Mouse (Mus musculus): Measurements from ENCODE around the gene Mpv17l2. TPM values are rescaled to one million over a fixed set of nuclear protein-coding genes. Genes with fewer than 3 reads are reported as not detected.
A peak's percentile ranks its signal among the peaks of the same experiment; 100 is the strongest.

Mpv17l2 gene
- polyA plus RNA-seq, 1 experiment, result 73.0 TPM

DNA sequence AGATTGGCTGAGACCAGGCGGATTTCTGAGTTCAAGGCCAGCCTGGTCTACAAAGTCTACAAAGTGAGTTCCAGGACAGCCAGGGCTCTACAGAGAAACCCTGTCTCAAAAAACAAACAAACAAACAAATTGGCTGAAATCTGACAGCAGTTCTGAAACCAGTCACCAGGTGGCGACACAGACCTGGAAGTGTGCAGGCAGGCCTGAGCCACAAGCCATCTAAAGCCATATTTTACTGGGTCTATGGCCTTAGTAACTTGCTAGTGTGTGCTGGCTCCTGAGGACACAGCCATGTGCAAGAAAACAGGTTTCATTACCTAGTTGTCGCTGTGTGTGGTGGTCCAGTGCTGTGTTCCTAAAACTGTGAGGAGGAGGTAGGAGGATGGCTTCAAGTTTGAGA, 40.0 kb downstream of the Mpv17l2 start:
- Histone ChIP-seq H3K79me2 (ENCODE audit: control insufficient read depth, insufficient read depth) (no peaks in the 10 kb centered on the region), H3ac (ENCODE audit: control insufficient read depth, insufficient read length) (no peak overlapping the region), H3K27me3 (ENCODE audit: control insufficient read depth, insufficient read depth, insufficient read length) (no peaks in the 10 kb centered on the region), H3K4me2 (ENCODE audit: low read depth) (no peak overlapping the region), H3K4me3 (no peak overlapping the region), H3K36me3 (ENCODE audit: control insufficient read depth, insufficient read depth) (no peaks in the 10 kb centered on the region)
- TF ChIP-seq POLR2AphosphoS2 (IDR thresholded peaks at IDR 0.05; ENCODE audit: insufficient read length, low read depth), result no peak
- TF ChIP-seq MAX (IDR thresholded peaks at IDR 0.05; ENCODE audit: low read depth), result no peak
- no peak for TF ChIP-seq CEBPB (IDR thresholded peaks at IDR 0.05; ENCODE audit: insufficient read depth, poor library complexity, severe bottlenecking)
- TF ChIP-seq POLR2A (IDR thresholded peaks at IDR 0.05; ENCODE audit: insufficient read length, low read depth), result no peak
- no peak for TF ChIP-seq E2F4 (IDR thresholded peaks at IDR 0.05; ENCODE audit: insufficient read depth)
- TF ChIP-seq TCF12 (IDR thresholded peaks at IDR 0.05; ENCODE audit: insufficient read depth, poor library complexity, severe bottlenecking), result no peak
- no peak for TF ChIP-seq MYOD1 (IDR thresholded peaks at IDR 0.05; ENCODE audit: control insufficient read depth in 1 of 3, insufficient read length in 2 of 3, low read depth in 2 of 3)
- TF ChIP-seq REST (IDR thresholded peaks at IDR 0.05; ENCODE audit: insufficient read depth, insufficient read length), result no peak
- TF ChIP-seq USF1 (IDR thresholded peaks at IDR 0.05; ENCODE audit: low read depth), result no peak
- TF ChIP-seq MYOG (IDR thresholded peaks at IDR 0.05; ENCODE audit: control insufficient read depth in 1 of 3, insufficient read depth in 1 of 3, insufficient read length in 2 of 3, low read depth in 2 of 3), result no peak
- TF ChIP-seq TCF3 (IDR thresholded peaks at IDR 0.05; ENCODE audit: insufficient read length, low read depth), result no peak
- no peak for TF ChIP-seq SRF (IDR thresholded peaks at IDR 0.05; ENCODE audit: control insufficient read depth, insufficient read length, low read depth)

DNA sequence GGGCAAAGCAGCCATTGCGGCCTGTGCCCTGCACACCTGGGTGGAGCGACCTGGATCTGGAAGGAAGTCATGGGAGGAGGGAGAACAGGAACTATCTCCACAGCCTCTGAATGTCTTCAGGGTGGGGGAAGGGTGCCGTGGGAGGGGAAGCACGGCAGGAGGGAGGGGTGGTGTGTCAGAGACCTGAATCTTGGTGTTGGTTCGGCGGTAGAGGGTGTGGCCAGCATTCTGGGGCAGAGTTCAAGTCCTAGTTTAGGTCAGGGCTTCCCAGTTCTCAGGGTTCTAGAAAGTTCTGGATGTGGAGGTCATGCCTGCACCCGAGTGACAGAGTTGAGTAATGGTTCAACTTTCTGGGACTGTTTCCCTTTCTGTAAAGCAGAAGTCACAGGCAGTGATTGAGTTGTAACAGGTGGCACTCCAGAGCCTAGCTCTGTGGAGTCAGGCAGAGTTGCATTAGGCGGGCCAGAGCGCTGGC, 40.9 kb downstream of the Mpv17l2 start:
- H3K27me3 ChIP-seq (ENCODE audit: control insufficient read depth, insufficient read depth, insufficient read length), result no peaks in the 10 kb centered on the region
- TF ChIP-seq MYOD1 (IDR thresholded peaks at IDR 0.05; ENCODE audit: control insufficient read depth in 1 of 3, insufficient read length in 2 of 3, low read depth in 2 of 3) (peak; percentile 53 to 88 (median 77)), E2F4 (IDR thresholded peaks at IDR 0.05; ENCODE audit: insufficient read depth) (no peak)
- no peaks in the 10 kb centered on the region for H3K36me3 ChIP-seq (ENCODE audit: control insufficient read depth, insufficient read depth)
- H3K79me2 ChIP-seq (ENCODE audit: control insufficient read depth, insufficient read depth), result no peaks in the 10 kb centered on the region
- H3K4me3 ChIP-seq, result no peak overlapping the region
- H3ac ChIP-seq (ENCODE audit: control insufficient read depth, insufficient read length), result no peak overlapping the region
- H3K4me2 ChIP-seq (ENCODE audit: low read depth), result no peak overlapping the region

DNA sequence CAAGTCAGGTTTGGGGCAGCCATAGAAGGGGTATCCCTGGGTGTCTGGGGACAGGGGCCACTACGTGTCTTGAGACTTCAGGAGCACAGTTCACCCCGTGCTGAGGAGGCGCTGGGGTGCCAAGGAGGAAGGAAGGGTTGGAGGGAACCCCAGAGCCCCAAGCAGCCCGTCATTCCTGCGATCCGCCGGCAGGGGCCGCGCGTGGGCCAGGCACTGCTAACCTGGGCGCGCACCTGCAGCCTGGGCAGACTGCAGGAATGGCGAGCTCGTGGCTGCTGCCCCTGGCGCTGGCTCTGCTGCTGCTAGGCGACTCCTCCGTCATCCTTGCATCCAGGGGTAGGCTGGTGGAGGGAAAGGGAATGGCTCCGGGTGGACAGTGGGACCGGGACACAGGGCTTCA, 42.4 kb downstream of the Mpv17l2 start, which contains the start of gene Gm3336:
Gene Gm3336, plus strand, starts transcription at position 247 of the 400 bp plus-strand sequence.
- Histone ChIP-seq H3K79me2 (ENCODE audit: control insufficient read depth, insufficient read depth) (no peaks in the 10 kb centered on the region), H3K4me2 (ENCODE audit: low read depth) (no peak within 1 kb of the TSS), H3ac (ENCODE audit: control insufficient read depth, insufficient read length) (no peak within 1 kb of the TSS), H3K27me3 (ENCODE audit: control insufficient read depth, insufficient read depth, insufficient read length) (no peaks in the 10 kb centered on the region), H3K36me3 (ENCODE audit: control insufficient read depth, insufficient read depth) (no peaks in the 10 kb centered on the region), H3K4me3 (no peak within 1 kb of the TSS)
- TF ChIP-seq TCF3 (IDR thresholded peaks at IDR 0.05; ENCODE audit: insufficient read length, low read depth), result no peak
- TF ChIP-seq E2F4 (IDR thresholded peaks at IDR 0.05; ENCODE audit: insufficient read depth), result no peak
- TF ChIP-seq POLR2A (IDR thresholded peaks at IDR 0.05; ENCODE audit: insufficient read length, low read depth), result no peak
- no peak for TF ChIP-seq MYOG (IDR thresholded peaks at IDR 0.05; ENCODE audit: control insufficient read depth in 1 of 3, insufficient read depth in 1 of 3, insufficient read length in 2 of 3, low read depth in 2 of 3)
- no peak for TF ChIP-seq TCF12 (IDR thresholded peaks at IDR 0.05; ENCODE audit: insufficient read depth, poor library complexity, severe bottlenecking)
- no peak for TF ChIP-seq MYOD1 (IDR thresholded peaks at IDR 0.05; ENCODE audit: control insufficient read depth in 1 of 3, insufficient read length in 2 of 3, low read depth in 2 of 3)
- no peak for TF ChIP-seq CEBPB (IDR thresholded peaks at IDR 0.05; ENCODE audit: insufficient read depth, poor library complexity, severe bottlenecking)
- no peak for TF ChIP-seq SRF (IDR thresholded peaks at IDR 0.05; ENCODE audit: control insufficient read depth, insufficient read length, low read depth)
- TF ChIP-seq REST (IDR thresholded peaks at IDR 0.05; ENCODE audit: insufficient read depth, insufficient read length), result no peak
- TF ChIP-seq MAX (IDR thresholded peaks at IDR 0.05; ENCODE audit: low read depth), result no peak
- no peak for TF ChIP-seq USF1 (IDR thresholded peaks at IDR 0.05; ENCODE audit: low read depth)
- no peak for TF ChIP-seq POLR2AphosphoS2 (IDR thresholded peaks at IDR 0.05; ENCODE audit: insufficient read length, low read depth)

DNA sequence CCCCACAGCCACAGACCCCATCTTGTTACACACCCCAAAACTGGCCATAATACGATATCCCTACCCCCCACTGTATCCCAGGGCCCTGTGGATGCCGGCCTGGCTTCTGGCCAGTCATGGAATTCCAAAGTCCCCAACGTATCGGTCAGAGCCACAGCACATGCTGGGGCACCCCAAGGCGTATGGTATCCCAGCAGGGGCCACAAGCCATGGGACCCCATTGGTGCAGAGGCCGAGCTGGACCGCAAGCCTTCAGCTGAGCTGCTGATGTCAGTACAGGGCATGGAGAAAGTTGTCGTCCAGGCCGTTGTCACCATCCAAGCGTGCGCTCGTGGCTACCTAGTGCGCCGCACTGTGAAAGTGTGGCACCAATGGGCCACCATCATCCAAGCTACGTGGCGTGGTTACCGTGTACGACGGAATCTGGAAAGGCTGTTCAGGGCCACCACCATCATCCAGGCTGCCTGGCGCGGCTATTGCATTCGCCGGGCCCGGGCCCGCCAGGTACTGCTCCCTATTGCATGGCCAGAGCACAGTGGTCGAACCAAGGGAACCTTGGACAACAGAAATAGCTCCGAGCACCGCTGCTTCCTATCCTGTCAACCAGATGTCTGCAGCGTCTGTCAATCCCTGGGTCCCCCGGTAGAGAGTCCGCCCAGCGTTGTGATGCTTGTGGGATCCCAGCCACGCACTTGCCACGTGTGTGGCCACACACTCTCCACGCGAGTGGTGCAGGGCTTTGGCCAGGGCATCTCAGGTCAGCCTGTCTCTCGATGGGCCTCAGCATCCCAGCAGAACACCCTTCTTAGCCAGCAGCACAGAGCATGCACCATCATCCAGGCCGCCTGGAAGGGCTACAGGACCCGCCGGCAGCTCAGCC, 44.0 kb downstream of the Mpv17l2 start:
- H3K27me3 ChIP-seq (ENCODE audit: control insufficient read depth, insufficient read depth, insufficient read length), result no peaks in the 10 kb centered on the region
- H3K36me3 ChIP-seq (ENCODE audit: control insufficient read depth, insufficient read depth), result no peaks in the 10 kb centered on the region
- H3K4me3 ChIP-seq, result no peak overlapping the region
- no peaks in the 10 kb centered on the region for H3K79me2 ChIP-seq (ENCODE audit: control insufficient read depth, insufficient read depth)
- TF ChIP-seq TCF3 (IDR thresholded peaks at IDR 0.05; ENCODE audit: insufficient read length, low read depth) (no peak), E2F4 (IDR thresholded peaks at IDR 0.05; ENCODE audit: insufficient read depth) (no peak), POLR2AphosphoS2 (IDR thresholded peaks at IDR 0.05; ENCODE audit: insufficient read length, low read depth) (no peak), MAX (IDR thresholded peaks at IDR 0.05; ENCODE audit: low read depth) (no peak), REST (IDR thresholded peaks at IDR 0.05; ENCODE audit: insufficient read depth, insufficient read length) (no peak), TCF12 (IDR thresholded peaks at IDR 0.05; ENCODE audit: insufficient read depth, poor library complexity, severe bottlenecking) (no peak), CEBPB (IDR thresholded peaks at IDR 0.05; ENCODE audit: insufficient read depth, poor library complexity, severe bottlenecking) (no peak), MYOD1 (IDR thresholded peaks at IDR 0.05; ENCODE audit: control insufficient read depth in 1 of 3, insufficient read length in 2 of 3, low read depth in 2 of 3) (no peak), SRF (IDR thresholded peaks at IDR 0.05; ENCODE audit: control insufficient read depth, insufficient read length, low read depth) (no peak), POLR2A (IDR thresholded peaks at IDR 0.05; ENCODE audit: insufficient read length, low read depth) (no peak), USF1 (IDR thresholded peaks at IDR 0.05; ENCODE audit: low read depth) (no peak), MYOG (IDR thresholded peaks at IDR 0.05; ENCODE audit: control insufficient read depth in 1 of 3, insufficient read depth in 1 of 3, insufficient read length in 2 of 3, low read depth in 2 of 3) (no peak)
- no peak overlapping the region for H3K4me2 ChIP-seq (ENCODE audit: low read depth)
- no peak overlapping the region for H3ac ChIP-seq (ENCODE audit: control insufficient read depth, insufficient read length)

All from myocyte (in vitro differentiated cells).